Mouse (Mus musculus) common myeloid progenitor, adult 5-6 weeks (primary cell): ENCODE measurements at regions not wholly inside any gene's neighbourhood (a gene's known extent, or its start where the extent isn't known, plus 50 kb on each side); places are given as distances from the start of the nearest gene placed in this dataset.

Experiments used
- ATAC-seq: replicated peaks from 2 replicates; pipeline ENCODE4 v1.8.0; 2016; ENCODE audit warnings: low read depth, mild to moderate bottlenecking, moderate TSS enrichment, inconsistent platforms; ENCODE audit not compliant: poor library complexity, severe bottlenecking

- ATAC-seq, result no peak
Measured at GRCm38 (mm10) chr3:8751356-8751755, 858.5 kb downstream of the Zfp704 start.

GRCm38 (mm10) chr3:8750858-8751257 is 859.0 kb downstream of the Zfp704 start:
- ATAC-seq, result peak; percentile 59

DNA sequence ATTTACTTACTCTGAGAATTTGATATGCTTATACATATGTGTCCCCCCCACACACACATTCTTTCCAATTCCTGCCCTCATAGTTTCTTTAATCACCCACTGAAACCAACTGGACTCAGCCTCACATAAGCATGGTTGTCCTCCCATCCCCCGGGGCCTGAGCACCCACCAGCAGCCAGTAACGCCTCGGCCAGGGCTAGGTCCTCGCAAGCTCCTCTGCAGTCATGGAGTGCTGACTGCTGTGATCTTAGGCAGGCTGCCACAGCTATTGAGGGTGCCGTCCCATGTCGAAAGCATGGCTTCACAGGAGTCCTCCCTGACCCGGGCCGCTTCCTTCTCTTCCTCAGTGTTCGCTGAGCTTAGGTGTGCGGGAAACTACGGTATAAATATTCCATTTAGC is 859.7 kb downstream of the Zfp704 start:
- ATAC-seq, result no peak

- ATAC-seq, result 0 out of 2 replicates have a peak, but pooled peaks have one; percentile 15
Measured at GRCm38 (mm10) chr3:8747201-8747600, 862.7 kb downstream of the Zfp704 start.

DNA sequence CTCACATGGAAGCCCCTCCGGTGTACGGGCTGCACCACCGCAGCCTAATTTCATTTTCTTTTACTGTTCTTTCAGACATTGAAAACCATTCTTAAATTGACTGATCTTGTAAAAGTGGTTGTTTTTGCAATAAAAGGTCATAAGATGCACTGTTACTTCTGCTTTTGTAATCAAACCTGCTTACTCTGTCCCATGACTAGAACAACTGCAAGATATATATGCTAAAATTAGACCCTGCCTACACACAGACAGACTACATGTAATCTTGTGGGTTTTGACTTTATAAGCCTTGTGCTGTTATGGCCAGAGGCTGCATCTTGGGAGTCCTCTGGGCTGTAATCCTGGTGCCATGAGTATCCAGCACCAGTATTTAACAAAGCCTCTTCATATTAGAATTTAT is 863.2 kb downstream of the Zfp704 start:
- peak; percentile 80 for ATAC-seq

DNA sequence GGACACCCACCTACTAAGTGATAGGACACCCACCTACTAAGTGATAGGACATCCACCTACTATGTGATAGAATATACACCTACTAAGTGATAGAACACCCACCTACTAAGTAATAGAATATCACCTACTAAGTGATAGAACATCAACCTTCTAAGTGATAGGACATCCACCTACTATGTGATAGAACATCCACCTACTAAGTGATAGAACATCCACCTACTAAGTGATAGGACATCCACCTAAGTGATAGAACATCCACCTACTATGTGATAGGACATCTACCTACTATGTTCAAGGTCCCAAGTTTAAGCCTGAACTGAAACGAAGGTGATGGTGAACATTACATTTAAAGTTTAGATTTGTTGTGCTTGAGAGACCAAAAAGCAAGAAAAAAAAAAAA is 863.8 kb downstream of the Zfp704 start:
- ATAC-seq, result no peak

GRCm38 (mm10) chr3:8744857-8745256 is 865.0 kb downstream of the Zfp704 start:
- ATAC-seq, result no peak

DNA sequence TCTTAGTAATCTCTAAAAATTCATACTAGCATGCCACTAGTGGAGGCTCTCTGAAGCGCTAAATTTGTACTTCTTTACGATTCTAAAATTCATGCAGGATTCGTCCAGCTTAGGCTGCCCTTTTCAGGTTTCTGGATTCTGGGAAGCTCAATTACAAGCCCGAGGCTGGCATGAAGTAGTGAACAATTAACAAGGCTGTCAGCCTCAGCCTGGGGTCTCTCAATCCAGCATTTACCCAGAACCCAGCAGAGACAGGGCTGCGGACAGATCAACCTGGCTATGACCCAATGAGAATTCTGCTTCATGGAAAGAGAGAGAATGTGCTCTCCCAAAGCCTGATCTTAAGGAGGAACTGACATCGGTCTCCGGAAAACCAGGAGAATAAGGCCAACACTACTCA is 866.2 kb downstream of the Zfp704 start:
- no peak for ATAC-seq

DNA sequence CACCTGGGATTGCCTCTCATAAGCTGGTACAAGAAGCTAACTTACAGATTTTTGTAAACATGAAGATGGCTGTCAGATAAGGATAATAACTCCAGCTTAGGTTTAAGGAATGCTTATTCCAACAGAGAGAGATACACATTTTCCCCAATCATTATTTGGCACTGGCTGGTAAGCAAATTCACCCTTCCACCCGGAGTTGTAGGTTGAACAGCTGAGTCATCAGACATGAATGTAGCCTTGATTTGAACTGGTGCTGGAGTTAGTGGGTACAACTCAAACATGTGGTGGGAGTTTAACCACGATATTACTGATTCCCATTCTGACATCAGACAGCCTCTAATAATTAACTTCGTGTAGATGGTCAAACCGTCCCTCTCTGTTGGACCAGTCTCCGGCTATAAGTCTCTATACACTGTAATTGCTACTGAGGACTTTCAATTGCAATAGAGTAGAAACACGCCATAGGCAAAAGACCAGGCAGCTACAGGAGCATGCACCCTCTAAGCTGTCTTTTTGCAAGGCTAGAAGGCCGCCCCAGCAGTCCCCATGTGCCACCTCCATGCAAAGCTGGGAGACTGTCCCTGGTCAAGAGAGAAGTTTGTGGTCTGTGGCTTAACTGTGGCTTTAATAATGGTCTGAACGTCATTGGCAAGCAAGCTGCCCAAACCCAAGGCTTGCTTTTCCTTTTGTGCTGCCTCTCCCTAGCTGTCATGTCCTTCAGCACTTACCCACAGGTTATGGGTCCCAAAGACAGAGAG is 868.4 kb downstream of the Zfp704 start:
- ATAC-seq, result peak; percentile 51

DNA sequence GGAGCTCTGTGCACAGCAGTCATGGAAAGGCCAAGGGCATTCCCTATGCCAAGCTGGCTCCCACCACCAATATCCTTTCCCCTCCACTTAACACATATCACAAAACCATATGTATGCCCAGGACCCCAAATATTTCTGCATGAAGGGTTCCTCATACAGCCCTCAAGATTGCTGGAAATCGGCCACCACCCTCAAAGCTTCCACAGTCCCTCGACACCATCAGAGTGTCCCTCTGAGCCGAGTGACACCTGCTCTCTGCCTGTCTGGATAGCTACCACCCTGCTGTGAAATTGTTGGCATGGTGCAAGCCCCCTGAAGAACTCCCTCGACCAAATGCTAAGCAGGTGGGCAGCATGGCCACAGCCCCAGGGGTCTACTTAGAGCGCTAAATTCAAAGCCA is 869.2 kb downstream of the Zfp704 start:
- no peak for ATAC-seq

DNA sequence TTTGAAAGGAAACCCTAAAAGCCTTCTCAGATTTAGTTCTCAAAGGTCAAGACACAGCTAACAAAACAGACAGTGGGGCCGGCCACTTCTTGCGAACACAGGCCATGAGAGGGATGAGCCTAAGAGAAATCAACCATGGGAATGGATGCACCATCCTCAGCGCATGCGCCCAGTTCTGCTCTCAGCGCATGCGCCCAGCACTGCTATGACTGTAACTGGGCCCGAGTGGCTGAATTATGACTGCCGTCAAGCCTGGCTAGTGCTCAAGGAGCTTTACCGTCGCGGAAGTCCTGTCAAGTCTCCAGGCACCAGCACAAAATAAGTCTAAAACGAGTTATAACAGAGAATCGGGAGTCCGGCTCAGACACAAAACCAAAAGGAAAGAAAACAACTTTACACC is 870.6 kb downstream of the Zfp704 start:
- ATAC-seq, result no peak

GRCm38 (mm10) chr3:8736239-8736953 is 873.5 kb downstream of the Zfp704 start:
- no peak for ATAC-seq

GRCm38 (mm10) chr3:8734096-8734495 is 875.8 kb downstream of the Zfp704 start:
- no peak for ATAC-seq

GRCm38 (mm10) chr3:8731398-8731797 is 878.5 kb downstream of the Zfp704 start:
- no peak for ATAC-seq

DNA sequence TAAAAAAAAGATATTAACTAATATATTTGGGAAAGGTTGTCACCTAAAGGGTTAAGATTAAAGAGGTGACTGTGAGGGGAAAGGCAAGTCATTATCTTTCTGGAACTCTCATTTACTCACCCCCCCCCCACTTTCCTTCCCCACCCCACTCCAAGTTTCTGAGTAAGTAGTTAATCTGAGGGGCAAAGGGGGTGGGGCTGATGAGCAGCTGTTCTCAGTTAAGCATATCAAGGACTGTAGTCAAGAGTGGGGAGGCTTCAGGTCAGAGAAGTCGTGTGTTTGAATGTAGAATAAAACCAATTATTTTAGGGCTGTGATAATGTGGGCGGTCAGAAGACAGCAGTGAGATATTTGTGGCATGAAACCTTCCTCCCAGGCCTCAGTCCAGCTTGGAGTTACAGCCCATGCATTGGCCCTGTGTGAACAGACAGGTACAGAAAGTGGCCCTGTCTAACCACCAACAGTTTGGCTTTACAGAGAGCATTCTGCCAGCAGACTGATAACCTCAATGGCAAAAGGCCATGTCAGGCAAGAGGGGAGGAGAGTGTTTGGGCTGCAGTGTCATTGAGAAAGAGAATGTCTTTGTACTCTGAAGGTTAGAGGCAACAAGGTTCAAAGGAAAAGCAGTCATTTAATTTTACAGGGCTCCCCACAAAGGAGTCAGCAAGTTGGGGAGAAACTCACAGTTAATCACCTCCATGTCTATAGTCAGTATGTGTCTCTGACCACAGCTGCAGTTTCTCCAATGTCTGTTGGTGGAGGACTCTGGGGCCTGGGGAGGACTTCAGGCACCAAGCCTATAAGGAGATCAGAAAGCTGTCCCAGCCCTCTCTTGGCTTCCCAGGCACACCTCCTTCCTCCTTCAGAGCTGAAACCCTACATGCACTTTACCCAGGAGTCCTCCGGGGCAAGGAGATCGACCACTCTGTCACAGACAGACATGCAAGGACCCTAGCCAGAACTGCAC is 888.0 kb downstream of the Zfp704 start:
- ATAC-seq, result peak; percentile 69

GRCm38 (mm10) chr3:8720586-8721100 is 889.2 kb downstream of the Zfp704 start:
- no peak for ATAC-seq

GRCm38 (mm10) chr3:8718206-8718605 is 891.7 kb downstream of the Zfp704 start:
- ATAC-seq, result no peak

- no peak for ATAC-seq
Measured at GRCm38 (mm10) chr3:8717334-8717812, 892.5 kb downstream of the Zfp704 start.
